10 mouse cellular contexts compared by ENCODE assay signal in genomic region chr5:5260966-5261724, GRCm38 (mm10).
DNase-seq lines count a peak whose midpoint lies in the region; ATAC-seq lines count a peak whose summit lies in the region.
"Had no signal": no experiment of that assay in that cellular context is flagged by ENCODE, and none has a peak within 500 bp of the region (broad histone marks: within the 10 kb centered on the region; RNA-seq: fewer than 3 reads in every experiment).

No protein-coding gene starts in this region.

- 58% methylated on average over 14 of the region's 14 CpGs for WGBS in hindbrain, embryonic 13.5 days
- WGBS in hindbrain, embryonic 10.5 days = 57% methylated on average over 14 of the region's 14 CpGs
- WGBS in midbrain, embryonic 11.5 days = 63% methylated on average over 14 of the region's 14 CpGs
- 48% methylated on average over 14 of the region's 14 CpGs for whole genome bisulfite sequencing in midbrain, embryonic 16.5 days

- H3K4me3 ChIP-seq in hindbrain, embryonic 13.5 days = no peak overlapping the region
- no peak overlapping the region for H3K4me3 ChIP-seq in hindbrain, embryonic 10.5 days
- H3K4me3 ChIP-seq in midbrain, embryonic 11.5 days (ENCODE audit: low read depth, low read length) = no peak overlapping the region
- H3K4me3 ChIP-seq in midbrain, embryonic 16.5 days (ENCODE audit: low read depth, low read length) = no peak overlapping the region
- H3K4me3 ChIP-seq: embryonic facial prominence, embryonic 15.5 days had no signal

- no peaks in the 10 kb centered on the region for H3K27me3 ChIP-seq in hindbrain, embryonic 13.5 days
- H3K27me3 ChIP-seq in hindbrain, embryonic 10.5 days (ENCODE audit: insufficient read depth, poor library complexity, severe bottlenecking) = no peaks in the 10 kb centered on the region
- H3K27me3 ChIP-seq in midbrain, embryonic 11.5 days (ENCODE audit: control insufficient read depth, insufficient read depth, low read length) = no peaks in the 10 kb centered on the region
- H3K27me3 ChIP-seq in midbrain, embryonic 16.5 days (ENCODE audit: control insufficient read depth, insufficient read depth, low read depth, low read length) = no peaks in the 10 kb centered on the region
- H3K27me3 ChIP-seq: CH12.LX; embryonic facial prominence, embryonic 15.5 days had no signal

- H3K4me2 ChIP-seq in hindbrain, embryonic 13.5 days = peak overlapping the region; percentile 15; the same call in 1 of the 2 replicates
- no peak overlapping the region for H3K4me2 ChIP-seq in midbrain, embryonic 11.5 days
- H3K4me2 ChIP-seq in midbrain, embryonic 16.5 days (ENCODE audit: low read length) = no peak overlapping the region; the same call in 1 of the 2 replicates
- H3K4me2 ChIP-seq: embryonic facial prominence, embryonic 15.5 days had no signal

- H3K36me3 ChIP-seq in hindbrain, embryonic 13.5 days = no peaks in the 10 kb centered on the region
- H3K36me3 ChIP-seq in hindbrain, embryonic 10.5 days = no peaks in the 10 kb centered on the region
- H3K36me3 ChIP-seq in midbrain, embryonic 11.5 days (ENCODE audit: control insufficient read depth, insufficient read depth, low read length) = no peaks in the 10 kb centered on the region
- no peaks in the 10 kb centered on the region for H3K36me3 ChIP-seq in midbrain, embryonic 16.5 days (ENCODE audit: control insufficient read depth, insufficient read depth, low read length)
- H3K36me3 ChIP-seq: embryonic facial prominence, embryonic 15.5 days had no signal

- DNase-seq in hindbrain, embryonic 10.5 days (ENCODE audit: low spot score) = no peak
- peak; percentile 84 for DNase-seq in midbrain, embryonic 11.5 days (ENCODE audit: low spot score, missing footprints)
- peak; percentile 37 to 38 for DNase-seq in heart, postnatal 10 days
- no peak for DNase-seq in frontal cortex, postnatal 25 days (ENCODE audit: low spot score in 2 of 2)
- DNase-seq: right cerebral cortex, postnatal 4 days had no signal

- intact Hi-C loops in heart, postnatal 10 days (cut with DNase I) = loop anchor here (5.0 kb wide), 1 partner anchor 121 kb away; no protein-coding TSS in a partner anchor

- ATAC-seq in hindbrain, embryonic 13.5 days (ENCODE audit: low FRiP score) = no peak
- 0 out of 2 replicates have a peak, but pooled peaks have one; percentile 30 for ATAC-seq in midbrain, embryonic 11.5 days (ENCODE audit: low FRiP score)
- ATAC-seq in midbrain, embryonic 16.5 days = no peak
- ATAC-seq in megakaryocyte-erythroid progenitor cell, adult 5-6 weeks (replicated peaks; ENCODE audit: low FRiP score, low TSS enrichment, poor library complexity, severe bottlenecking) = no peak

- peak overlapping the region; percentile 26; the same call in 1 of the 2 replicates for H3K27ac ChIP-seq in hindbrain, embryonic 13.5 days
- H3K27ac ChIP-seq in hindbrain, embryonic 10.5 days = no peak overlapping the region
- H3K27ac ChIP-seq in midbrain, embryonic 11.5 days (ENCODE audit: low read depth, low read length) = no peak overlapping the region
- no peak overlapping the region for H3K27ac ChIP-seq in midbrain, embryonic 16.5 days (ENCODE audit: low read length)
- H3K27ac ChIP-seq: embryonic facial prominence, embryonic 15.5 days had no signal

- 0 out of 2 replicates have a peak overlapping the region, but pooled peaks have one; percentile 3 for H3K9ac ChIP-seq in hindbrain, embryonic 13.5 days
- no peak overlapping the region for H3K9ac ChIP-seq in midbrain, embryonic 11.5 days (ENCODE audit: low read length)
- no peak overlapping the region for H3K9ac ChIP-seq in midbrain, embryonic 16.5 days (ENCODE audit: low read depth, low read length)
- H3K9ac ChIP-seq: embryonic facial prominence, embryonic 15.5 days had no signal

- no peaks in the 10 kb centered on the region for H3K9me3 ChIP-seq in hindbrain, embryonic 13.5 days
- H3K9me3 ChIP-seq in hindbrain, embryonic 10.5 days = no peaks in the 10 kb centered on the region
- no peaks in the 10 kb centered on the region for H3K9me3 ChIP-seq in midbrain, embryonic 11.5 days (ENCODE audit: control insufficient read depth, low read length)
- H3K9me3 ChIP-seq in midbrain, embryonic 16.5 days (replicated peaks; ENCODE audit: control insufficient read depth, low read length, poor library complexity, severe bottlenecking) = no peaks in the 10 kb centered on the region
- H3K9me3 ChIP-seq: embryonic facial prominence, embryonic 15.5 days had no signal

- peaks cover 32% of the 10 kb centered on the region for H3K4me1 ChIP-seq in hindbrain, embryonic 13.5 days (replicated peaks)
- H3K4me1 ChIP-seq in hindbrain, embryonic 10.5 days (replicated peaks) = peaks cover 40% of the 10 kb centered on the region
- peaks cover 13% of the 10 kb centered on the region; the same call in 1 of the 2 replicates for H3K4me1 ChIP-seq in midbrain, embryonic 11.5 days (ENCODE audit: control insufficient read depth, insufficient read depth, low read length)
- peaks cover 7% of the 10 kb centered on the region; the same call in 1 of the 2 replicates for H3K4me1 ChIP-seq in midbrain, embryonic 16.5 days (ENCODE audit: control insufficient read depth, insufficient read depth, low read length)

Comparison
In these comparisons a context has a peak if more than half of its experiments do, and no peak if none do; other contexts are left out.
1. DNase-seq: peak in midbrain, embryonic 11.5 days (single experiment) and heart, postnatal 10 days (2 of 2); none in hindbrain, embryonic 10.5 days (single experiment) and frontal cortex, postnatal 25 days (0 of 2).